Mouse (Mus musculus): ENCODE results near the gene Rbp3.
A peak's percentile ranks its signal among the peaks of the same experiment; 100 is the strongest.

Gene Rbp3

DNA sequence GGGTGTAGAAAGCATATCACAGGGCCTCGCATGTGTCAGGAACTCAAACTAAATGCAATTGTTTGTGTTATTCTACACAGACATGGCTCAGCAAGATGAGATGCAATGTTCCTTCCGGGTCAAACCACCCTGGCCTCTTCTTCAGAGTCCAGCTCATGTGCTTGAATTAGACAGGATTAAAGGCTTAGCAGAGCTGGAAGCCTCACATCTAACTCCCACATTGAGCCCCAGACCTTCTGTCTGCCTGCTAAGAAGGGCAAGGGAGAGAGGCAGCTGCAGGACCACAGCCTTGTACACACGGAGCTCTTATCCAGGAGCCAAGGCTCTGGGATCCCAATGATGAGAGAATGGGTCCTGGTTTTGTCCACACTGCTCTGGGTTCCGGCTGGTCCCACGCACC, at the start of gene Rbp3:
TSS of gene Rbp3 (plus strand) at position 243 of the 400 bp plus-strand sequence.
- no peak for DNase-seq (ENCODE audit: low spot score)

DNA sequence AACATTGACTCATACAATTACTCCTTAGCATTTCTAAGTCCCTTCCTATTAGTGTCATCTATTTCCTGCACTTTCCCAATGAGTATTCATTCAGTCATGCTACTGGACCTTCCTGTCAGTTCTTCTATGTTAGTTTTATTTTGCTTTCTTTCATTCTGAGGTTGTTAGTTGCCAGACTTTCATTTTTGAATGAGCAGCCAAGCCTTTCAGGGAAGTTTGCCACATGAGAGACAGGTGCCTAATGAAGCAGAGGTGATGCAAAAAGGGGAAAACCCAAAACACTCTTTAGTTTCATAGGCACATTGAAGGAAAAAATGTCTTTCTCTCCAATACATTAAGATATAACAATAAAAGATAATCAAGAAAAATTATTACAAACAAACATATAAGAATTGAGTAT, 49.0 kb upstream of the Rbp3 start:
- no peak for DNase-seq (ENCODE audit: low spot score)

DNA sequence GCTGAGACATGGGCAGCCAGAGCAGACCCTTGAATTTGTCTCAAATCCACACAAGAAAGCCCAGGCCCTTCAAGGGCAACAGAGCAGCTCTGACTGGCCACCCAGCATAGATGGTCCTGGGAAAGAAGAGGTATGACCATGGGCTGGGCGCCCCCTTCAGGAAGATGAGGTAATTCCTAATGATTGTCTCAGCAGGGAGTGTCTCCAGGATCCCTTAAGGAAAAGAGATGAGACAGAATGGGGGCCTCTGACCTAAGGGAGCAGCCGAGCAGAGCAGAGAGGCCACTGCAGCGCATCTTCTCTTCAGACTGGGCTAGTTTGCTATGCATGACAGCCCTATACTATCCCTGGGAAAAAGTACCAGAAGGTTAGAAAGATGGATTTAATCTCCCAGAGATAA, 40.1 kb upstream of the Rbp3 start:
- DNase-seq (ENCODE audit: low spot score), result peak; percentile 49

DNA sequence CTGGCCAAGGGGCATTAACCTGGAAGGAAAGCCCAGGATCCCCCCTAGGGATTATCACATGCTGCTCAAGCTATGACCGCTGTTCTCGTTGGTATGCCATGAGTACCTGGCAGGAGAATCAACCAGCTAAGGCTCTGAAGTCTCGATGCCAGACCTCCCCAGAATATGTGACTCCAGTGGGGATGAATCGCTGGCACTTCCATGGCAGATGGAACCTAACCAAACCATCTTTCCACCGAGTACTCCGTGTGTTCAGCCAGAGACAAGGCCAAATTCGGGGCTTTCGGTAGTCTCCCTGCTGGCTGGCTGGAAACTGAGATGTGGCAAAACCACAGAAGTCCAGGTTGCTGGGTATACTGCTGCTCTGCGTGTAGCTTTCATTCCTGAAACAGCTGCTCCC, 39.6 kb upstream of the Rbp3 start:
- no peak for DNase-seq (ENCODE audit: low spot score)

DNA sequence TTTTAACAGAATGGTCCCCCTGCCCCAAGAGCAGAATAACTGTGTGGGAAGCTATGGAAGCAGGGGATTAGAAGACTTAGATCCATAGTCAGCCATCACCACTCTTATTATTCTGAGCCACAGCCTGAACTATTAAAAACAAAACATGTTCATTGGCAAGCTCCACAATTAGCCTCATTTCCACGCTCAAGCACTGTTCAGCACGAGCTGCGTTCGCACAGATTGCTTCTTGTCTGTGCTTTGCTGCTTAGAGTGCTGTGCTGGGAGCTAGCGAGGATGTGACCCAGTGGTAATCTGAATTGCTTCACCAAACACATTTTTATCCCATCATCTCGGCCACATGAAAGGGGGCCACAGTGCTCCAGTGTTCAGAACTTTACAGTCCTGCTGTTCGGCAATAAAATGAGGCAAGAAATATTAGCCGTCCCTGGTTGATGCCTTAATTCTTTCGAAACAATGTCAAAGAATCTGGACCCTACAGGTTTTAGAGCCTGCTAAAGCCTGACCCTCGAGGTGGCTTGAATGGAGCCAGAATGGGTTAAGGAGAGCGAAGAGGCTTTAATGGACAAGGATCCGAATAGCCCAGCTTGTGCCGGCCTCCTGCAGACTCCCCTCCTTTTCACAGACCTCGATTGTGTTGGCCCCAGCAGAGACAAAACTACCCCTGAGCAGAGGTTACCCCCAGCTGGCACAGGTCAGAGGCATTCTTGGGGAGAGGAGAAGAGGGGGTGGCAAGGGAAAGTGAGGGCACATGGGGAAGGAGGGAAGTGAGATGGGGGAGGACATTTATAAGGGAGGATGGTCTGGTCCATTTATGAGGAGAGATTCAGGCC, 32.9 kb upstream of the Rbp3 start:
- no peak for DNase-seq (ENCODE audit: low spot score)

DNA sequence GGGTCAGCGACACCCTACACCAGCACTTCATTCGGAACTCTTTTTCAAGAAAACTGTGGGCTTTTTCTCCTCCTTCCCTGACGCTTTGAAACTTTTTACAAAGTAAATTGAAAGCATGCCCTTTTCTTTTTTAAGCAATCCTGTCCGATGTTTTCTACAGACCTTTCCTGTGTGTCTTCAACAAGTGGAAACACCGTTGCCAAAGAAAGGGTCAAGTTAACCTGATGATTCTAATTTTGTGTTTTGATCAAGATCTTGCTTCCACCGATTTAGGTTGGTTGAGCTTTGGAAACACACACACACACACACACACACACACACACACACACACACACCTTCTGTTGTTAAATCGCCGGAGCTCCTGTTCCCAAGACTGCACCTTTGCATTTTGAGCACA, 31.0 kb upstream of the Rbp3 start:
- no peak for DNase-seq (ENCODE audit: low spot score)

DNA sequence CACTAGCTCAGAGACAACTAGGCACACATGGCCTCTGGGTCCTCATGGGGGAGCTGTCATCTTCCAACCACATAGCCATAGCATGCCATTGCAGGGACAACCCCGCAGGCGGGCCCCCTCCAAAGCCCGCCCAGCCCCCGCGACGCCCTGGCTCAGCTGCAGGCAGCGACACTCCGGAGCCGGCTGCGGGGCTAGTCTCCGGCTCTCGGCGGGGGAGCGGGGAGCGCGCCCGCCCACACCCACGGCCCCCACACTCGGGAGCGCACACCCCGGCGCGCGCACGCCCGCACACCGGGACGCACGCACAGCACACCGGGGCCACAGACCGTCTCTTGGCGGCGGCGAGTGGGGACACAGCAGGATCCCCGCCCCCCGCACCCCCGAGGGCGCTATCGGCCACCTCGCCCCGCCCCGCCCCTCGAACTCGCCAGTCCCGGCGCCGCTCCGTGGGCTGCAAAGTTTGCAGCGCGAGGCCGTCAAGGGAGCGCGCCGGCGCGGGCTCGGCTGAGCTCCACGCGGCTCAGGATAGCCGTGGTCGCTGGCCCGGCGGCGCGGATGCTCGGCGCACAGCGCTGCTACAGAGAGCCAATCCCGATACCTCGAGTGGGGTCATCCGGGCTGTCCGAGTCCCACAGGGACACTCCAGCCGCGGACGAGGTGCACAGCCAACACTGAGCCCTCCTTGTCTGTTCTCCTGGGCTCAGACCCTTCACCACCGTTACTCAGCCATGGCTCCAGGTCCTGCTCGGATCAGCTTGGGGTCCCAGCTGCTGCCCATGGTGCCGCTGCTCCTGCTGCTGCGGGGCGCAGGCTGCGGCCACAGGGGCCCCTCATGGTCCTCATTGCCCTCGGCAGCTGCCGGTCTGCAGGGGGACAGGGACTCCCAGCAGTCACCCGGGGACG, 30.4 kb upstream of the Rbp3 start, which contains the start of gene Gdf10:
TSS of gene Gdf10 (plus strand) at position 420 of the 903 bp plus-strand sequence.
- peak; percentile 54 for DNase-seq (ENCODE audit: low spot score)

DNA sequence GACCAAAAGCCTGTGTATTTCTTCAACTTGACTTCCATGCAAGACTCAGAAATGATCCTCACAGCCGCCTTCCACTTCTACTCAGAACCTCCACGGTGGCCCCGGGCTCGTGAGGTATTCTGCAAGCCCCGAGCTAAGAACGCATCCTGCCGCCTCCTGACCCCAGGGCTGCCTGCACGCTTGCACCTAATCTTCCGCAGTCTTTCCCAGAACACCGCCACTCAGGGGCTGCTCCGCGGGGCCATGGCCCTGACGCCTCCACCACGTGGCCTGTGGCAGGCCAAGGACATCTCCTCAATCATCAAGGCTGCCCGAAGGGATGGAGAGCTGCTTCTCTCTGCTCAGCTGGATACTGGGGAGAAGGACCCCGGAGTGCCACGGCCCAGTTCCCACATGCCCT, 21.9 kb upstream of the Rbp3 start:
- DNase-seq (ENCODE audit: low spot score), result no peak

GRCm38 (mm10) chr14:33932935-33933703, 20.7 kb upstream of the Rbp3 start:
- peak; percentile 62 for DNase-seq (ENCODE audit: low spot score)

- DNase-seq (ENCODE audit: low spot score), result peak; percentile 32
Observed at GRCm38 (mm10) chr14:33933778-33934317, 20.0 kb upstream of the Rbp3 start.

- DNase-seq (ENCODE audit: low spot score), result peak; percentile 65
Observed at GRCm38 (mm10) chr14:33939117-33939516, 14.7 kb upstream of the Rbp3 start.

- DNase-seq (ENCODE audit: low spot score), result no peak
Observed at GRCm38 (mm10) chr14:33940739-33941138, 13.1 kb upstream of the Rbp3 start, which contains the start of gene Gdf2. TSS of gene Gdf2 (plus strand) at chr14:33941039.

DNA sequence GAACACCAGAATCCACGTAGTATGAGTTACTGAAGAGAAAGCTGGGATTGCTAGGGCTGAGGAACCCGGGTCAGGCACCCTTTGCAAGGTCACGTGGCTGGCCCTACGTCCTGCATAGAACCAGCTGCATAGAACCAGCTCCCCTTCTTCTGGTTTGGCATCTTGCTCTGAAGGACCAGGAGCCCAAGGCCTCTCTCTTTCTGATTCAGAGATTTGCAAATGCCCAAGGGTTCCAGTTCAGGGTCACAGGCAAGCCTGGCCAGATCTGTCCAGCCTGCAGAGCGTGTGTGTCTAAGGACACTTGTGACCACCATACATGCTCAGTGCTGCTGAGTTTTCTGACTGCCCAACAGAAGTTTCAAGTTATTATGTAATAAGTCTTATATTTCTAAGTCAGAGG, 11.6 kb upstream of the Rbp3 start:
- DNase-seq (ENCODE audit: low spot score), result no peak

DNA sequence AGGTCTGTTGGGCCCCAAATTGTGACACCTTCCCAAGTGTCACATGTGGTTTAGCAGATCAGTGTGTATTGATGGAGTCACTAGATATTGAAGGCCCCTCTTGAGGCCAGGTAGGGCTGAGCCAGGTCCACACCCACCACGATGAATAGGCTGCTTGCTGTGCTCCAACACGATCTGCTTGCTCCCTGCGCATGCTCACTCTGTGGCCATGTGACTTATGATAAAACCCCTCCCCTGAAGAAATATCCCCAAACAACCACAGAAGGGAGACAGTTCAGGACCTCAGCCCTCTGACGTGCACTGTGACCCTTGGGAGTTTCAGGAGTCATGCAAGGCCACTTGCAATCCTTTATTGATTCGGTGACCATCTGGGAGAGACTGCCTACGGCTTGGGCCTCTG, 7.7 kb upstream of the Rbp3 start:
- no peak for DNase-seq (ENCODE audit: low spot score)

- no peak for DNase-seq (ENCODE audit: low spot score)
Observed at GRCm38 (mm10) chr14:33952233-33952981, 1.4 kb upstream of the Rbp3 start.

DNA sequence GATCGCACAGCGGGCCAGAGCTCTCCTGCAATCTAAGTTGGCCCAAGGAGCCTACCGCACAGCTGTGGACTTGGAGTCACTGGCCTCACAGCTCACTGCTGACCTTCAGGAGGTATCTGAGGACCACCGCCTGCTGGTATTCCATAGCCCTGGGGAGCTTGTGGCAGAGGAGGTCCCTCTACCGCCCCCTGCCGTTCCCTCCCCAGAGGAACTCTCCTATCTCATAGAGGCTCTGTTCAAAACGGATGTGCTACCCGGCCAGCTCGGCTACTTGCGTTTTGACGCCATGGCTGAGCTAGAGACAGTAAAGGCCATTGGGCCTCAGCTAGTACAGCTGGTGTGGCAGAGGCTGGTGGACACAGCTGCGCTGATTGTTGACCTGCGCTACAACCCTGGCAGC, 2.3 kb downstream of the Rbp3 start:
- no peak for DNase-seq (ENCODE audit: low spot score)

DNA sequence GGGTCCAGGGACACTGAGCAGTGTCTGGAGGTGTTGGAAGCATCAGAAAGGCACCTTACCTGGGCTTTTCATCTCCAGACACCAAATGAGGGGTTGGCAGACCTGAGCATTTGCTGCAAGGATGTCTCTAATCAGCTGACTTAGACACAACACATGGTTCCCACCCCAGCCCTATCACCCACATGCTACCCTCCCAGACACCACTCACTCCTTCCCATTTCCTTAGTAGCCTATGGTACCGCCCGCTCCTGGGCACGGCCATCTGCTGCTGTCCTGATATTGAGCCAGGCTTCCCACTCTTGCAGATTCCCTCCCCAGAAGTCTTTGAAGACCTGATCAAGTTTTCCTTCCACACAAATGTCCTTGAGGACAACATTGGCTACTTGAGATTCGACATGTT, 4.4 kb downstream of the Rbp3 start:
- DNase-seq (ENCODE audit: low spot score), result no peak

DNA sequence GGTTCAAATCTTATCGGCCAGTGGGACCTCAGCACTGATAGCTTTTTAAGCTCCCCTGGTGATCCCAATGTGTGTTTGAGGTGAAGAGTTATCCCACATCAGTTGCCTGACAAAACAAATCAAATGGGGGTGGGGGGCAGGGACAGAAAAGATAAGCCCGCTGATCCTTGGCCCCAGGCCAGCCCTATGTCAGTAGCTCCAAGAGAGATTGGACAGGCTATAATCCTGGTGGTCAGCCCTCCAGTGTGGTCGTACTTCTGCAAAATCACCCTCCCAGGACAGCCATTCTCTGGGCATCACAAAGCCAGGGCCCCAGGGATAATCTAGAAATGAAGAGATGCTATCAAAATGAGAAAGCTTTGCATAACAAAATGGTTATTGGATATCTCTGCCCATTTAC, 5.0 kb downstream of the Rbp3 start:
- no peak for DNase-seq (ENCODE audit: low spot score)

DNA sequence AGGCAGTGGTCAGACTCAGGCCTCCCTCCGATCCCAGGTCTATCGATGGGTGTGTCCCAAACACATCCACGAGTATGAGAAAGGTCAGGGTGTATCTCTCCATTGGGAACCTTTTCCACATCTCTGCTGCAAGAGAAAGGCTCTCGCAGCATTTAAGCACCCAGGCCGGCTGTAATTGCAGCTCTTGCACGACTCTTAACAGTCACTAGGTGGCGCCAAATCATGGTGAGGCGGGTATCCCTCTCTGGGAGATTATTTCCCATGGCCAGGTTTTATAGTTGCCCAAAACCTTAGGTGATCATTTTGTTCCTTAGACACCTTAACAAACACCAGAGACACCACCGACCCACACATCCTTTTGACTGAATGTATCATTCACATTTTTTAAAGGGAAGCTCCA, 5.5 kb downstream of the Rbp3 start:
- DNase-seq (ENCODE audit: low spot score), result no peak

DNA sequence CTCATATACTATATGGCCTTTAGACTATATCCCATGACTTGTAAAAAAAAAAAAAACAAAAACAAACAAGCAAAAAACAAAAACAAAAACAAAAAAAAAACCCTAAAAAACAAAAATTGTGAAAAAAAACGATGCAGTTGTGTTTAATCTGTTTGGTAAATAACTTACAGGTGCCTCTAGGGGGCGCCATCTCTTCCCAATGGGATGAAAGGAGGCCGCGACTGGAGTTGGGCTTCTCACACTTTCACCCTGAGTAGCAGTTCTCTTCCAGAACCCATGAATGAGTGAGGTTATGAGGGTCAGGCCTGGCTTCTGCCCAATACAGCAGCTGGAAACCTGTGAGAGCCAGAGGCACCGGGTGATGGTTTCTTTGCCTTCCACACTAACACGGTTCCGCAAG, 11.9 kb downstream of the Rbp3 start:
- DNase-seq (ENCODE audit: low spot score), result no peak

GRCm38 (mm10) chr14:33972679-33973078, 18.9 kb downstream of the Rbp3 start:
- DNase-seq (ENCODE audit: low spot score), result no peak

Measured in ovary, postnatal 36 days (tissue).